Mouse (Mus musculus) layer of hippocampus, adult 11-12 months (tissue): ENCODE measurements around the gene Jade2.
A peak's percentile ranks its signal among the peaks of the same experiment; 100 is the strongest.

Experiments used
- DNase-seq: peaks from one replicate; pipeline ENCODE4 v3.0.0; 2022; ENCODE audit warnings: low spot score

Jade2 gene

GRCm38 (mm10) chr11:51857081-51857671 lies at the start of gene Jade2:
Jade2 (minus strand) TSS chr11:51857653.
- peak; percentile 57 for DNase-seq

- DNase-seq, result no peak
Observed at GRCm38 (mm10) chr11:51904224-51904623, 46.8 kb upstream of the Jade2 start.

- DNase-seq, result no peak
Observed at GRCm38 (mm10) chr11:51899691-51900090, 42.2 kb upstream of the Jade2 start.

- DNase-seq, result peak; percentile 68
Observed at GRCm38 (mm10) chr11:51898326-51899080, 41.0 kb upstream of the Jade2 start.

- no peak for DNase-seq
Observed at GRCm38 (mm10) chr11:51897311-51897710, 39.9 kb upstream of the Jade2 start.

- no peak for DNase-seq
Observed at GRCm38 (mm10) chr11:51896012-51896411, 38.6 kb upstream of the Jade2 start.

GRCm38 (mm10) chr11:51885681-51886080 lies 28.2 kb upstream of the Jade2 start:
- DNase-seq, result no peak

- DNase-seq, result no peak
Observed at GRCm38 (mm10) chr11:51884092-51884491, 26.6 kb upstream of the Jade2 start.

- no peak for DNase-seq
Observed at GRCm38 (mm10) chr11:51883670-51884069, 26.2 kb upstream of the Jade2 start.

- DNase-seq, result no peak
Observed at GRCm38 (mm10) chr11:51881776-51882175, 24.3 kb upstream of the Jade2 start.

- DNase-seq, result no peak
Observed at GRCm38 (mm10) chr11:51881041-51881730, 23.7 kb upstream of the Jade2 start.

- DNase-seq, result no peak
Observed at GRCm38 (mm10) chr11:51876943-51877344, 19.5 kb upstream of the Jade2 start.

- DNase-seq, result no peak
Observed at GRCm38 (mm10) chr11:51875792-51876195, 18.3 kb upstream of the Jade2 start.

- DNase-seq, result peak; percentile 39
Observed at GRCm38 (mm10) chr11:51875086-51875485, 17.6 kb upstream of the Jade2 start.

GRCm38 (mm10) chr11:51874266-51875036 lies 17.0 kb upstream of the Jade2 start:
- peak; percentile 57 for DNase-seq

- no peak for DNase-seq
Observed at GRCm38 (mm10) chr11:51873141-51873540, 15.7 kb upstream of the Jade2 start.

GRCm38 (mm10) chr11:51867261-51867660 lies 9.8 kb upstream of the Jade2 start:
- DNase-seq, result no peak

- DNase-seq, result no peak
Observed at GRCm38 (mm10) chr11:51866020-51866419, 8.6 kb upstream of the Jade2 start.

- no peak for DNase-seq
Observed at GRCm38 (mm10) chr11:51860666-51861065, 3.2 kb upstream of the Jade2 start.

- DNase-seq, result no peak
Observed at GRCm38 (mm10) chr11:51859561-51859960, 2.1 kb upstream of the Jade2 start.

GRCm38 (mm10) chr11:51858528-51859051 lies 1.1 kb upstream of the Jade2 start:
- DNase-seq, result peak; percentile 83
